Mouse (Mus musculus): Measurements from ENCODE around the gene Aldoart2.

GRCm38 (mm10) chr12:55536537-55537135, 28.4 kb upstream of the Aldoart2 start:
- no peak for TF ChIP-seq CTCF (conservative IDR thresholded peaks at IDR 0.05; ENCODE audit: low read length)
- no peak for TF ChIP-seq NANOG (IDR thresholded peaks at IDR 0.05; ENCODE audit: borderline replicate concordance, low read length)
- no peak for TF ChIP-seq POU5F1 (IDR thresholded peaks at IDR 0.05; ENCODE audit: borderline replicate concordance, low read length)

Measured in E14TG2a.4 (cell line).